24 mouse cellular contexts compared by ENCODE assay signal in the genomic region with DNA sequence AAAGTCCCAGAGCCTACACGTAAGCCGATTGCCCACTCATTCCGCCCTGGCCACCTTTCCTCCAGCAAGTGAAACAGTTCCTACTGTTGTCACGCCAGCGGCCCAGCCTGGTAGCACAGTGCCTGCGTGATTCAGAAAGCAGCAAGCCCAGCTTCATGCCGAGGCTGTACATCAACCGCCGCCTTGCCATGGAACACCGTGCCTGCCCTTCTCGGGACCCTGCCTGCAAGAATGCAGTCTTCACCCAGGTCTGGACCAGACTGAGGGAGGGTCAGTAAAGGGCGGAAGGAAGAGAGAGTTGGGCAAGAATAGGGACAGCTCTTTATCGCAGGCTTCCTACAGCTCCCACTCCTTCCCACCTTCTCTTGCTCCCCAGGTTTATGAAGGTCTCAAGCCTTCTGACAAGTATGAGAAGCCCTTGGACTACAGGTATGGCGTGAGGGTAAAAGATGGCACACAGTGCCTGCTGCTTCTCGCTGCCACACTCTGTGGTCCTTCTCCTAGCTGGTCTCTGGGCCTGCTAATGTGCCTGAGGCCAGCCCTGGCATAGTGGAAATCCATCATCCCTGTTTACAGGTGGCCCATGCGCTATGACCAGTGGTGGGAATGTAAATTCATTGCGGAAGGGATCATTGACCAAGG.
"Had no signal": no experiment of that assay in that cellular context is flagged by ENCODE, and none has a peak within 500 bp of the region (broad histone marks: within the 10 kb centered on the region; RNA-seq: fewer than 3 reads in every experiment).

No protein-coding gene starts in this region.

- H3K27me3 ChIP-seq: hindbrain, embryonic 13.5 days; hindbrain, embryonic 15.5 days; liver, embryonic 13.5 days; liver, embryonic 15.5 days had no signal

- H3K4me3 ChIP-seq: heart, embryonic 13.5 days; heart, embryonic 15.5 days; hindbrain, embryonic 13.5 days; hindbrain, embryonic 15.5 days; layer of hippocampus, adult 2 months; left cerebral cortex, adult 2 months; limb, embryonic 10.5 days; limb, embryonic 12.5 days; liver, embryonic 13.5 days; liver, embryonic 15.5 days had no signal

- H3K9me3 ChIP-seq: heart, embryonic 13.5 days; heart, embryonic 15.5 days; hindbrain, embryonic 13.5 days; hindbrain, embryonic 15.5 days; limb, embryonic 10.5 days; limb, embryonic 12.5 days; liver, embryonic 13.5 days; liver, embryonic 15.5 days had no signal

- ATAC-seq: hindbrain, postnatal 0 days; intestine, embryonic 16.5 days had no signal

- H3K9ac ChIP-seq: heart, embryonic 13.5 days; heart, embryonic 15.5 days; hindbrain, embryonic 13.5 days; hindbrain, embryonic 15.5 days; limb, embryonic 12.5 days; liver, embryonic 13.5 days; liver, embryonic 15.5 days had no signal

- H3K27ac ChIP-seq: heart, embryonic 13.5 days; heart, embryonic 15.5 days; hindbrain, embryonic 13.5 days; hindbrain, embryonic 15.5 days; hindbrain, postnatal 0 days; layer of hippocampus, adult 2 months; left cerebral cortex, adult 2 months; limb, embryonic 10.5 days; limb, embryonic 12.5 days; liver, embryonic 13.5 days; liver, embryonic 15.5 days had no signal

- H3K4me2 ChIP-seq: heart, embryonic 11.5 days; heart, embryonic 13.5 days; heart, embryonic 15.5 days; hindbrain, embryonic 13.5 days; hindbrain, embryonic 15.5 days; limb, embryonic 12.5 days; liver, embryonic 11.5 days; liver, embryonic 13.5 days; liver, embryonic 15.5 days had no signal

- DNase-seq: gastrocnemius, postnatal 14 days; gastrocnemius, postnatal 36 days; heart, adult 18-20 months; heart, postnatal 36 days; kidney, adult 11 months; kidney, adult 8-10 months; kidney, postnatal 10 days; kidney, postnatal 25 days; kidney, postnatal 4 days; liver; liver, embryonic 13.5 days had no signal
